Mouse (Mus musculus) heart, adult 9 months (tissue): ENCODE results near the gene Slc25a33.

Source experiments
- DNase-seq, 2 experiments: peaks; one replicate each; pipeline ENCODE4 v3.0.0; 2022; ENCODE audit warnings: low spot score in 2 of 2

The Slc25a33 gene

GRCm38 (mm10) chr4:149794966-149795477, 20.9 kb upstream of the Slc25a33 start:
- DNase-seq, result no peak

DNA sequence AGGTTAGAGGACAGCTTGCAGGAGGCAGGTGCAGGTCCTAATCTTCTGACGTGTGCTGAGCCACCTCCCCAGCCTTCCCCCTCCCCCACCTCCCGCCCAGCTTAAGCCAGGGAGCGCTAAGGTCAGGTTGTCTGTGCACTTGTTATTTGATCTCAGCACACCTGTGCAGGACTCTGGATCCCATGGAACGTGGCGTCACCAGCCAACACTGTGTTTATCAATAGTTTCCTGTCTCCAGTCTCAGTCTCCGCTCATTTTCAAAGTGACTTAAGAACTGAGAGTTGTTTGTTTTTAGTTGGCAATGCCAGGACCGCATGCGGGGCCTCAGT, 19.9 kb upstream of the Slc25a33 start:
- DNase-seq, result no peak

DNA sequence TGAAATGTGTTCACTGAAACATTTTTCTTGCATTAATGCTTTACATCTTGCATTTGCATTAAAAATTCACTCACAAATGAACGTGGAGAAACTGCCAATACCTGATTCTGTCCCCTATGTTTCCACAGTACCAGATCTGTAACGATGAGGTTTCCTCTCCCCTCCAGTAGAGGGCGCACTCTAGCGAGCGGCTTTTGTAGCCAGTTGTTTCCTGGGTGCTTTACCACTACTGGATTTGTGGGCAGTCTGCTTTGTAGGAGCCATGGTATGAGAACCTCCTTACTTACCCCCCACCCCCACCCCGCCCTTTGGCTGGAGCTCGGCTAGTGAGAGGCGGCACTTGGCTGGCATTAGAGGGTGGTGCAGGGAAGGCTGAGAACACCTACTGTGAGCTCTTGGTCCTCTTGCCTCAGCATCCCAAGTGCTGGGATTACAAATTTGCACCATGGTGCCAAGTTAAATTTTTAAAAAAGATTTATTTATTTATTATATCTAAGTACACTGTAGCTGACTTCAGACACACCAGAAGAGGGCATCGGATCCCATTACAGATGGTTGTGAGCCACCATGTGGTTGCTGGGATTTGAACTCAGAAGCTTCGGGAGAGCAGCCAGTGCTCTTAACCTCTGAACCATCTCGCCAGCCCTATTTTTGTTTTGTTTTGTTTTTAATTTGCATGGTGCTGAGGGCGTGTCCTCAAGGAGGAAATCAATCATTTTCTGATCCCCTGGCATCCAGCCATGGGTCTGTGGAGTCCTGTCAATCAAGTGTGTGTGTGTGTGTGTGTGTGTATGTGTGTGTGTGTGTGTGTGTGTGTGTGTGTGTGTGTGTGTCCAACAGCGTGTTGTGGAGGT, 19.3 kb upstream of the Slc25a33 start:
- no peak for DNase-seq

DNA sequence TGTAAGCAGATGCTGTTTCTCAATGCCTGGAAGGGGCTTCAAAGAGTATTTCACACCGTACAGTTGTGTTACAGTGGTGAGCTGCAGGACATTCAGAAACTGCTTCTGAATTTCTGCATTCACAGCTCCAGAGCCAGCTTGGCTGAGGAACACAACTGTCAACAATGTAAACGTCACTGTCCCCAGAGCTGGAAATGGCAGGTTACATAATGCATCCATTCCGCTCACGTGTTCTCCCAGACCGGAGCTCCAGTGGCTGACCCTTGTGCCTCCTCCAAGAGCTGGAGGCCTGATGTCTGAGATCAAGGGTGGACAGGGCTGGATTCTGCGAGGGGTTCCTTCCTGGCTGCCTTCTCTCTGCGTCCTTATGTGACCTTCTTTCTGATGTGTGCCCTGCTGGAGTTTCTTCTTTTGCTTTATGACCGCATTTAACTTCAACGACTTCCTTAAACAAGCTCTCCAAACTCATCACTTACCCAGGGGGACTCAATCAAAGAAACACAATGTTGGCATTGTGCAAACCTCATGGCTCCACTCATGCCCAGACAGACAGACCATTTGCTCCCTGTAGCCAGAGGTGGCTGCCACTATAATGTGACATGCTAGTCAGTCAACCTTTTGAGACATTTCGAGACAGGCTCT, 18.2 kb upstream of the Slc25a33 start:
- peak; percentile 91 to 93 for DNase-seq

GRCm38 (mm10) chr4:149791470-149791869, 17.4 kb upstream of the Slc25a33 start:
- DNase-seq, result peak in 1 of 2 experiments; percentile 73

GRCm38 (mm10) chr4:149790969-149791368, 16.9 kb upstream of the Slc25a33 start:
- no peak for DNase-seq

DNA sequence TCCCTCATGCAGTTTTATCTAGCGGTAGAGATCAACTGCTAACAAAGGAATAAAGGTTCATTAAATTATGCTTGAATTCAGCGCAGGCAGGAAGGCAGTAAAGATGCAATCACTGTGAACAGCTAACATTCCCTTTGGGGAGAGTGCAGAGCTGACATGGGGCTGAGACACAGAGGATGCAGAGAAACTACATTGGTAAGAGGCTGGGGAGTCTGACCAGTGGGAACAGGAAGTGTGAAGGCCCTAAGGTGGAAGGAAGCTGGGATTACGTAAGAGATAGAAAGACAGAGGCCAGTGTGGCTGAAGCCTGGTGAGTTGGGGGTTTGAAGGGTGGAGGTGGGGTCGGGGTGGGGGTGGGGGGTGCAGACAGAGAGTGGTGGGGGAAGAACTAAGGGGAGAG, 16.5 kb upstream of the Slc25a33 start:
- no peak for DNase-seq

DNA sequence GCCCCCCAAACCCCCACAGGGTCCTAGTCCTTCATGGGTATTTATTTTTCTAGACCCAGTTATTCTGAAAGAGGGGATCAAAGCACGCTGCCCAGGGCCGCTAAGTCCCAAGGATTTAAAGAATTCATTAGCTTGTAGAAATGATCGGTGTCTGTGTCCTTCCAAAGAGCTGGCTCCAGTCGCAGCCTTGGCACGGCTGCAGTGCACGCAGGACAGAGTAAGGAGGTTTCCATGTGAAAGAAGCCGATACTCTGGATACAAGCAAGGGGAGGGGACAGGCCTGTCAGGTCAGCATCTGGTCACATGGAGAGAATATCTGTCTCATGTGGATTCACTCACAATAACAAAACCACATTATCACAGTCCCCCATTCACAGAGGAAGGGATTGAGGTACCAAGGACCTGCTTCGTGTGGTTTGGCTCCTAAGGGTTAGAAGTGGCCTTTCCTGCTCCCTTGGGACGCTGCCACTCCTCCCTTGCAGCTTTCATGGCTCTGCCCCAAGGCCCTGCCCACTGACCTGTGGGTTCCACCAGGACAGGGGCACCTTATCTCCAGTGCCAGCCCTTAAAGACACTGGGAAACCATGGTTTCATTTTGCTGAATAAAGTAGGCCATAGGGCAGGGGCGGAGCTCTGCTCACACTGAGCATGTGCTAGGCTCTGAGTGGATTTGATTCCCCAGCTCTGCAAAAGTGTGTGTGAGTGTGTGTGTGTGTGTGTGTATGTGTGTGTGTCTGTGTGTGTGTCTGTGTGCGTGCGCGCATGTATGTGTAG, 15.5 kb upstream of the Slc25a33 start:
- peak; percentile 59 to 71 for DNase-seq

DNA sequence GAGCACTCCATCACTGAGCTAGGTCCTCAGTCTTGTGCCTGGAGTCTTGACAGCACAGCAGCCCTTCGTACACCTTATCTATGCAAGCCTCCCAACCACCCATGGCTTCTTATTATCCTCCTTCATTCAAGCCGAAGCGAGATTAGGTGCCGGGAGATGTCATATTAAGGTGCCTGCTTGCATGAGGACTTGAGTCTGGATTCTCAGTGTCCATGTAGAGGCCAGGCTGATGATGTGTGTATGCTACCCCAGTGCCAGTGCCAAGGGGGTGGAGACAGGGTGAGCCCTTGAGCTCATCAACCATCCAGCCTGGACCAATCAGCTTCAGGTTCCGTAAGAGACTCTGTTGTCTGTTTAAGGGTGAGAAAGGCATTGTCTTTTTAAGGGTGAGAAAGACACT, 10.8 kb upstream of the Slc25a33 start:
- no peak for DNase-seq

GRCm38 (mm10) chr4:149784371-149784770, 10.3 kb upstream of the Slc25a33 start:
- peak; percentile 50 to 51 for DNase-seq

- DNase-seq, result no peak
Measured at GRCm38 (mm10) chr4:149782975-149783374, 8.9 kb upstream of the Slc25a33 start.

GRCm38 (mm10) chr4:149780565-149781356, 6.7 kb upstream of the Slc25a33 start:
- peak; percentile 65 to 74 for DNase-seq

DNA sequence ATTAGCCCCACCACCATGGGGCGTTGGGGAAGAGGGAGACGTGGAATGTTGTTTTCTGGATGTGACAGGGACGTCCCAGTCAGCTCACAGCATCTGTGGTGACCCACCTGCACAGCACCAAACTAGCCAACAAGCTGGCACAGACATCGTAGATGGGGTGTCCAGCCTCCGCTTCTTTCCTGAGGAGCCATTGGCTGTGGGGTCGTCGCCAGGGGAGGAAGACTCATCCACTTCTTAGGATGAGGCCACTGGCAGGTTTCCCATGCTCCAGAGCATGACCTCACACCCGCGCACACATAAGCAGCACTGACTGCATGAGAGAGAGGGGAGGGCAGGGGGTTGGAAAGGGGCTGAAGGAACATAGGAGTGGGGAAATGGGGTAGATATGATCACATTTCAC, 5.9 kb upstream of the Slc25a33 start:
- no peak for DNase-seq

GRCm38 (mm10) chr4:149777126-149777525, 3.0 kb upstream of the Slc25a33 start:
- peak; percentile 63 to 78 for DNase-seq

GRCm38 (mm10) chr4:149775760-149776362, 1.8 kb upstream of the Slc25a33 start:
- DNase-seq, result no peak

- peak in 1 of 2 experiments; percentile 79 for DNase-seq
Measured at GRCm38 (mm10) chr4:149775330-149775729, 1.3 kb upstream of the Slc25a33 start.

DNA sequence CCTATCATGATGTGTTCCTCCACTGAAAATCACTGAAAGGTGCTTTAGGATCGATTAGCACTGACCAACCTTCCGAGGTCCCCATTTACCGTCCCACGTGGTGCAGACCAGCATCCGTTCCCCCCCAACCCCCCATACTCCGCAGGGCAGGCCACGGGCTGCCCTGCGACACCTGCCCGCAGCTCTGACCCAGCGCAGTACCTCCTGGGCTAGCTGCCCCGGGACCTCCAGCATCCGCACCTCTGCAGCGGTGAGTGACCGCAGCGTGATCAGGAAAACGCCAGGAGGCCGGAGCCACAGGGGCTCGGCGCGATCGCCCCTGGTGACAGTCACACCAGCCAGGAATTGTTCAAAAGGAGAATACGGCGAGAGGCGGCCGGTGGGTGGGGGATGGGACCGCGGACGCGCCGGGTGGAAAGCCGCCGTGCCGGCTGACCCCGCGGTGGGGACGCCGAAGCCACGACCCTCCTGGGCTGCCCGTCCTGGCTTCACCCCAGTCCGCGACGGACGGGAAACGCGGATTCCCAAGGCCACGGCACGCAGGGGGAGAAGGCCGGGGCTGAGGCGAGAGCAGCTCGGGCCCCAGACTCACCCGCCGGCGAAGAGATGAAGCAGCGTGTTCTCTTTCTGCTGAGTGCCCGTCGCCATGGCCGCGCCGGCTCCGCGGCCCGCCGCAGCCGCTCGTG, 526 bp downstream of the Slc25a33 start:
- peak; percentile 44 to 48 for DNase-seq

- DNase-seq, result no peak
Measured at GRCm38 (mm10) chr4:149772394-149772793, 1.7 kb downstream of the Slc25a33 start.

- DNase-seq, result no peak
Measured at GRCm38 (mm10) chr4:149765201-149765600, 8.9 kb downstream of the Slc25a33 start.

GRCm38 (mm10) chr4:149763335-149763734, 10.7 kb downstream of the Slc25a33 start:
- DNase-seq, result no peak
